Mouse (Mus musculus) CH12.LX (cell line): ENCODE results near the gene Abhd16b. TPM values are rescaled to one million over a fixed set of nuclear protein-coding genes. Genes with fewer than 3 reads are reported as not detected.

Experiments used
- DNase-seq: peaks from one replicate; pipeline ENCODE4 v3.0.0-alpha.2; 2013; ENCODE audit errors: extremely low read depth
- H3K27ac ChIP-seq: 2 replicates; pipeline ENCODE4 v1.5.1; 2012; ENCODE audit warnings: low read depth, mild to moderate bottlenecking, control low read depth, moderate library complexity; ENCODE audit not compliant: insufficient read depth
- H3K27me3 ChIP-seq: replicated peaks from 2 replicates; pipeline ENCODE3; 2012; ENCODE audit warnings: inconsistent platforms
- H3K36me3 ChIP-seq, 2 experiments: replicated peaks in 1 of 2; 2 replicates each; pipeline versions ENCODE3 to v1.6.1; 2012; ENCODE audit warnings: inconsistent platforms in 1 of 2, low read length in 1 of 2, mild to moderate bottlenecking in 1 of 2, mixed read lengths in 1 of 2, moderate library complexity in 1 of 2; ENCODE audit not compliant: control insufficient read depth in 1 of 2, insufficient read depth in 1 of 2
- H3K4me1 ChIP-seq, 2 experiments: 2 replicates each; pipeline ENCODE4 v1.6.1; 2012; ENCODE audit warnings: inconsistent platforms in 1 of 2, moderate library complexity in 1 of 2; ENCODE audit not compliant: insufficient read depth in 2 of 2, control insufficient read depth in 1 of 2
- H3K4me2 ChIP-seq: 2 replicates; pipeline ENCODE4 v1.6.1; 2012; ENCODE audit warnings: low read depth, mild to moderate bottlenecking, control low read depth; ENCODE audit not compliant: poor library complexity, insufficient read depth, severe bottlenecking
- H3K4me3 ChIP-seq, 3 experiments: fragments of 150-350 bp in 1 of 3; sonication (generic) in 1 of 3; replicated peaks in 1 of 3; 2 replicates each; pipeline versions ENCODE3 to v1.5.1; 2011 to 2012; ENCODE audit warnings: low read depth in 2 of 3, low read length in 2 of 3, mild to moderate bottlenecking in 2 of 3, moderate library complexity in 2 of 3, control low read depth in 1 of 3, improper control_type of control experiment in 1 of 3, inconsistent platforms in 1 of 3, mixed read lengths in 1 of 3; ENCODE audit not compliant: poor library complexity in 1 of 3
- H3K79me2 ChIP-seq: replicated peaks from 2 replicates; pipeline ENCODE4 v1.6.1; 2012; ENCODE audit warnings: mild to moderate bottlenecking, moderate library complexity; ENCODE audit not compliant: control insufficient read depth, poor library complexity, insufficient read depth, severe bottlenecking; ENCODE audit errors: extremely low read depth
- H3K9ac ChIP-seq: 2 replicates; pipeline ENCODE4 v1.6.1; 2012; ENCODE audit warnings: low read depth, mild to moderate bottlenecking, control low read depth, moderate library complexity; ENCODE audit not compliant: insufficient read depth
- H3K9me3 ChIP-seq: replicated peaks from 2 replicates; pipeline ENCODE3; 2012; ENCODE audit warnings: low read length, inconsistent platforms, mixed read lengths
- CHD1 ChIP-seq: IDR thresholded peaks from 2 replicates; pipeline ENCODE4 v1.6.1; 2012; ENCODE audit warnings: low read depth, low read length, improper control_type of control experiment, inconsistent platforms
- CTCF ChIP-seq, 2 experiments: IDR thresholded peaks in 1 of 2; conservative IDR thresholded peaks in 1 of 2; 2 replicates each; pipeline ENCODE4 v1.5.1; 2011 to 2012; ENCODE audit warnings: low read depth in 2 of 2, low read length in 2 of 2, improper control_type of control experiment in 1 of 2, inconsistent platforms in 1 of 2, mild to moderate bottlenecking in 1 of 2, moderate library complexity in 1 of 2
- E2F4 ChIP-seq: IDR thresholded peaks from 2 replicates; pipeline ENCODE4 v1.6.1; 2011; ENCODE audit warnings: low read depth, low read length, improper control_type of control experiment; ENCODE audit not compliant: insufficient replicate concordance
- IRF4 ChIP-seq: IDR thresholded peaks from 2 replicates; pipeline ENCODE4 v1.6.1; 2014; ENCODE audit warnings: low read depth, mild to moderate bottlenecking, inconsistent platforms, low read length, improper control_type of control experiment
- KAT2A ChIP-seq: IDR thresholded peaks from 2 replicates; pipeline ENCODE4 v1.6.1; 2012; ENCODE audit warnings: low read length, improper control_type of control experiment, inconsistent platforms; ENCODE audit not compliant: insufficient replicate concordance
- MAZ ChIP-seq: IDR thresholded peaks from 2 replicates; pipeline ENCODE4 v1.6.1; 2012; ENCODE audit warnings: low read depth, mild to moderate bottlenecking, inconsistent platforms, low read length, improper control_type of control experiment, moderate library complexity
- MYC ChIP-seq: IDR thresholded peaks from 2 replicates; pipeline ENCODE4 v1.6.1; 2011; ENCODE audit warnings: low read depth, mild to moderate bottlenecking, improper control_type of control experiment, low read length
- POLR2A ChIP-seq: IDR thresholded peaks from 2 replicates; pipeline ENCODE4 v1.6.1; 2011; ENCODE audit warnings: low read depth, mild to moderate bottlenecking, improper control_type of control experiment, low read length
- POLR2AphosphoS2 ChIP-seq: IDR thresholded peaks from 2 replicates; pipeline ENCODE4 v1.6.1; 2011; ENCODE audit warnings: low read depth, low read length, improper control_type of control experiment
- RAD21 ChIP-seq: IDR thresholded peaks from 2 replicates; pipeline ENCODE4 v1.6.1; 2011; ENCODE audit warnings: low read depth, mild to moderate bottlenecking, low read length, improper control_type of control experiment, moderate library complexity
- SIN3A ChIP-seq: IDR thresholded peaks from 2 replicates; pipeline ENCODE4 v1.6.1; 2012; ENCODE audit warnings: low read length, improper control_type of control experiment, inconsistent platforms
- TBP ChIP-seq: conservative IDR thresholded peaks from 2 replicates; pipeline ENCODE4 v1.6.1; 2011; ENCODE audit warnings: low read depth, low read length, improper control_type of control experiment
- TCF12 ChIP-seq: IDR thresholded peaks from 2 replicates; pipeline ENCODE4 v1.6.1; 2014; ENCODE audit warnings: low read depth, mild to moderate bottlenecking, inconsistent platforms, low read length, improper control_type of control experiment
- UBTF ChIP-seq: IDR thresholded peaks from 2 replicates; pipeline ENCODE4 v1.6.1; 2012; ENCODE audit warnings: low read depth, mild to moderate bottlenecking, inconsistent platforms, low read length, improper control_type of control experiment, moderate library complexity
- USF1 ChIP-seq: IDR thresholded peaks from 2 replicates; pipeline ENCODE4 v1.6.1; 2014; ENCODE audit warnings: low read depth, mild to moderate bottlenecking, inconsistent platforms, low read length, improper control_type of control experiment
- ZKSCAN1 ChIP-seq: IDR thresholded peaks from 2 replicates; pipeline ENCODE4 v1.6.1; 2012; ENCODE audit warnings: low read depth, inconsistent platforms, low read length, improper control_type of control experiment, borderline replicate concordance
- ZMIZ1 ChIP-seq: IDR thresholded peaks from 2 replicates; pipeline ENCODE4 v1.6.1; 2012; ENCODE audit warnings: low read depth, mild to moderate bottlenecking, inconsistent platforms, low read length, improper control_type of control experiment
- ZNF384 ChIP-seq: IDR thresholded peaks from 2 replicates; pipeline ENCODE4 v1.6.1; 2012; ENCODE audit warnings: low read depth, low read length, improper control_type of control experiment, inconsistent platforms
- dilution Hi-C: fragments of 300-500 bp; cut with MboI; formaldehyde crosslinking; loops from 2 replicates; pipeline ENCODE4 v1.14.3; 2020; ENCODE audit warnings: low sequenced_read_pairs; ENCODE audit not compliant: extremely low pct_unique_long_range_greater_than_20kb, extremely low pct_ligation_motif_present
- in situ Hi-C: fragments of 300-500 bp; cut with MboI; formaldehyde crosslinking; loops from 3 replicates; pipeline ENCODE4 v1.14.3; 2019; ENCODE audit warnings: low sequenced_read_pairs, low pct_ligation_motif_present, low pct_unique_long_range_greater_than_20kb, mixed read lengths
- polyA plus RNA-seq: library from polyadenylated mRNA; unstranded; fragments of >175 nt; gene quantifications from 2 replicates; pipeline ENCODE4 v1.2.1, GENCODE M21; 2012; ENCODE audit warnings: low read depth; ENCODE audit not compliant: insufficient read length
- total RNA-seq, 2 experiments: library from RNA; depleted of rRNA; stranded (reverse); fragments of 300-350 nt in 1 of 2; fragments of >200 nt in 1 of 2; gene quantifications; 2 replicates each; pipeline ENCODE4 v1.2.3; 2012 to 2014

Abhd16b gene
- total and polyA plus RNA-seq, 3 experiments, result not detected

GRCm38 (mm10) chr2:181461536-181462100, 31.4 kb upstream of the Abhd16b start:
- H3K36me3 ChIP-seq, result peaks cover 0 to 2% of the 10 kb centered on the region in 2 experiments
- H3K27me3 ChIP-seq, result peaks cover 45% of the 10 kb centered on the region
- DNase-seq, result no peak
- H3K4me3 ChIP-seq, result no peak overlapping the region
- no peak overlapping the region for H3K4me2 ChIP-seq
- dilution Hi-C loops (no loop called here), in situ Hi-C loops (no loop called here)
- H3K4me1 ChIP-seq, result peaks cover 2 to 16% of the 10 kb centered on the region in 2 experiments; a peak in 3 of 4 replicates
- H3K9me3 ChIP-seq, result peaks cover 7% of the 10 kb centered on the region
- H3K27ac ChIP-seq, result no peak overlapping the region
- H3K79me2 ChIP-seq, result no peaks in the 10 kb centered on the region
- no peak overlapping the region for H3K9ac ChIP-seq
- no peak for TF ChIP-seq TBP
- TF ChIP-seq KAT2A, result no peak
- no peak for TF ChIP-seq CHD1
- TF ChIP-seq ZKSCAN1, result no peak
- TF ChIP-seq USF1, result no peak
- no peak for TF ChIP-seq IRF4
- TF ChIP-seq POLR2A, result no peak
- no peak for TF ChIP-seq UBTF
- TF ChIP-seq MAZ, result no peak
- no peak for TF ChIP-seq RAD21
- TF ChIP-seq ZMIZ1, result no peak
- TF ChIP-seq ZNF384, result no peak
- TF ChIP-seq E2F4, result no peak

- H3K36me3 ChIP-seq, result no peaks in the 10 kb centered on the region
- no peaks in the 10 kb centered on the region for H3K79me2 ChIP-seq
- DNase-seq, result no peak
- peaks cover 7% of the 10 kb centered on the region for H3K9me3 ChIP-seq
- H3K27ac ChIP-seq, result no peak overlapping the region
- peaks cover 45% of the 10 kb centered on the region for H3K27me3 ChIP-seq
- H3K4me1 ChIP-seq, result peaks cover 0 to 7% of the 10 kb centered on the region in 2 experiments; a peak in 2 of 4 replicates
- TF ChIP-seq SIN3A, result no peak
- TF ChIP-seq E2F4, result no peak
- no peak for TF ChIP-seq IRF4
- no peak for TF ChIP-seq MYC
- no peak for TF ChIP-seq CTCF (conservative IDR thresholded peaks at IDR 0.05 in 1 of 2, IDR thresholded peaks at IDR 0.05 in 1 of 2; ENCODE audit: low read depth in 2 of 2, low read length in 2 of 2)
- no peak for TF ChIP-seq POLR2AphosphoS2
- no peak for TF ChIP-seq TCF12
- TF ChIP-seq TBP, result no peak
- TF ChIP-seq KAT2A, result no peak
- in situ Hi-C loops, result no loop called here
- H3K4me2 ChIP-seq, result no peak overlapping the region
- no peak overlapping the region for H3K4me3 ChIP-seq
- dilution Hi-C loops, result no loop called here
- H3K9ac ChIP-seq, result no peak overlapping the region
These were observed 30.4 kb upstream of the Abhd16b start for GRCm38 (mm10) chr2:181462604-181463003.
